Mouse (Mus musculus) macrophage (primary cell): ENCODE measurements around the gene Scn1a. TPM values are rescaled to one million over a fixed set of nuclear protein-coding genes. Genes with fewer than 3 reads are reported as not detected.
A peak's percentile ranks its signal among the peaks of the same experiment; 100 is the strongest.

Experiments
- H3K27ac ChIP-seq: fragments of 350-480 bp; formaldehyde crosslinking; 2 replicates; pipeline ENCODE4 v1.9.0; 2021
- H3K36me3 ChIP-seq: fragments of 350-480 bp; formaldehyde crosslinking; 2 replicates; pipeline ENCODE4 v1.9.0; 2021; ENCODE audit errors: inconsistent target
- H3K4me3 ChIP-seq: fragments of 350-480 bp; formaldehyde crosslinking; 2 replicates; pipeline ENCODE4 v1.9.0; 2021; ENCODE audit errors: inconsistent target
- H3K79me2 ChIP-seq: fragments of 350-480 bp; formaldehyde crosslinking; 2 replicates; pipeline ENCODE4 v1.9.0; 2021; ENCODE audit errors: inconsistent target
- WGBS: methylation state at CpG from one replicate; pipeline ENCODE4 v1.1.7; 2026; ENCODE audit warnings: inconsistent platforms; ENCODE audit not compliant: missing documents; 5-methylcytosine and 5-hydroxymethylcytosine counted together
- polyA plus RNA-seq: library from polyadenylated mRNA; stranded (reverse); fragments of 250-400 nt; gene quantifications from 3 replicates; pipeline ENCODE4 v1.2.4, GENCODE M21; 2018; ENCODE audit warnings: inconsistent platforms

Scn1a gene
- polyA plus RNA-seq, 1 experiment from 2014 or later: not detected

- no peak overlapping the region for H3K27ac ChIP-seq
- H3K4me3 ChIP-seq: no peak overlapping the region
- H3K79me2 ChIP-seq: no peaks in the 10 kb centered on the region
- H3K36me3 ChIP-seq: no peaks in the 10 kb centered on the region
- WGBS: 88% methylated on average over 2 of the region's 2 CpGs
Observed at GRCm38 (mm10) chr2:66350590-66350989, 90.0 kb downstream of the Scn1a start.

- no peak overlapping the region for H3K27ac ChIP-seq
- no peak overlapping the region for H3K4me3 ChIP-seq
- no peaks in the 10 kb centered on the region for H3K36me3 ChIP-seq
- no peaks in the 10 kb centered on the region for H3K79me2 ChIP-seq
- WGBS: 100% methylated on average over 1 of the region's 1 CpGs
Observed at GRCm38 (mm10) chr2:66346622-66347021, 94.0 kb downstream of the Scn1a start.

- Histone ChIP-seq H3K4me3 (no peak overlapping the region), H3K36me3 (no peaks in the 10 kb centered on the region), H3K27ac (no peak overlapping the region), H3K79me2 (no peaks in the 10 kb centered on the region)
- WGBS: 88% methylated on average over 3 of the region's 3 CpGs
Observed at GRCm38 (mm10) chr2:66346181-66346580, 94.5 kb downstream of the Scn1a start.

- no peak overlapping the region for H3K4me3 ChIP-seq
- no peaks in the 10 kb centered on the region for H3K36me3 ChIP-seq
- H3K27ac ChIP-seq: no peak overlapping the region
- 87% methylated on average over 5 of the region's 5 CpGs for WGBS
- H3K79me2 ChIP-seq: no peaks in the 10 kb centered on the region
Observed at GRCm38 (mm10) chr2:66337406-66337805, 103.2 kb downstream of the Scn1a start.

GRCm38 (mm10) chr2:66336396-66336795 lies 104.2 kb downstream of the Scn1a start:
- H3K79me2 ChIP-seq: no peaks in the 10 kb centered on the region
- WGBS: 67% methylated on average over 6 of the region's 6 CpGs
- no peak overlapping the region for H3K4me3 ChIP-seq
- H3K27ac ChIP-seq: no peak overlapping the region
- H3K36me3 ChIP-seq: no peaks in the 10 kb centered on the region

GRCm38 (mm10) chr2:66272551-66272950 lies 168.1 kb downstream of the Scn1a start:
- no peaks in the 10 kb centered on the region for H3K79me2 ChIP-seq
- 79% methylated on average over 3 of the region's 3 CpGs for WGBS
- no peaks in the 10 kb centered on the region for H3K36me3 ChIP-seq
- H3K4me3 ChIP-seq: no peak overlapping the region
- no peak overlapping the region for H3K27ac ChIP-seq

- H3K27ac ChIP-seq: no peak within 1 kb of the TSS; the same call in 1 of the 2 replicates
- H3K79me2 ChIP-seq: no peaks in the 10 kb centered on the region
- WGBS: under 1% methylated on average over 55 of the region's 56 CpGs
- no peaks in the 10 kb centered on the region for H3K36me3 ChIP-seq
- H3K4me3 ChIP-seq: peak within 1 kb of the TSS; percentile 65
Observed at GRCm38 (mm10) chr2:66256220-66257131, 184.2 kb downstream of the Scn1a start, which contains the start of gene Ttc21b. Gene Ttc21b (minus strand): TSS chr2:66256617.

- Histone ChIP-seq H3K79me2 (no peaks in the 10 kb centered on the region), H3K4me3 (no peak overlapping the region), H3K27ac (no peak overlapping the region), H3K36me3 (peaks cover 10% of the 10 kb centered on the region; the same call in 1 of the 2 replicates)
- 100% methylated on average over 1 of the region's 1 CpGs for WGBS
Observed at GRCm38 (mm10) chr2:66244013-66244412, 196.6 kb downstream of the Scn1a start.

- WGBS: 100% methylated on average over 1 of the region's 1 CpGs
- no peak overlapping the region for H3K4me3 ChIP-seq
- 0 out of 2 replicates have a peak, but pooled peaks cover 7% of the 10 kb centered on the region for H3K36me3 ChIP-seq
- H3K27ac ChIP-seq: no peak overlapping the region
- no peaks in the 10 kb centered on the region for H3K79me2 ChIP-seq
Observed at GRCm38 (mm10) chr2:66240334-66240733, 200.3 kb downstream of the Scn1a start.

- Histone ChIP-seq H3K36me3 (0 out of 2 replicates have a peak, but pooled peaks cover 7% of the 10 kb centered on the region), H3K27ac (no peak overlapping the region), H3K4me3 (no peak overlapping the region), H3K79me2 (no peaks in the 10 kb centered on the region)
- WGBS: 96% methylated on average over 5 of the region's 5 CpGs
Observed at GRCm38 (mm10) chr2:66238886-66239285, 201.8 kb downstream of the Scn1a start.

GRCm38 (mm10) chr2:66220954-66221353 lies 219.7 kb downstream of the Scn1a start:
- Histone ChIP-seq H3K4me3 (no peak overlapping the region), H3K27ac (no peak overlapping the region), H3K79me2 (no peaks in the 10 kb centered on the region), H3K36me3 (no peaks in the 10 kb centered on the region)
- WGBS: 95% methylated on average over 7 of the region's 7 CpGs

Other genes starting within 250 kb of the Scn1a start
- gene Ttc21b, start 184.2 kb downstream of the Scn1a start, polyA plus RNA-seq: 3.2 to 6.1 TPM (median 4.5 TPM) in 3 replicates
- not detected in 3 replicates for gene Scn9a, start 194.1 kb upstream of the Scn1a start, polyA plus RNA-seq